In the genomic region with DNA sequence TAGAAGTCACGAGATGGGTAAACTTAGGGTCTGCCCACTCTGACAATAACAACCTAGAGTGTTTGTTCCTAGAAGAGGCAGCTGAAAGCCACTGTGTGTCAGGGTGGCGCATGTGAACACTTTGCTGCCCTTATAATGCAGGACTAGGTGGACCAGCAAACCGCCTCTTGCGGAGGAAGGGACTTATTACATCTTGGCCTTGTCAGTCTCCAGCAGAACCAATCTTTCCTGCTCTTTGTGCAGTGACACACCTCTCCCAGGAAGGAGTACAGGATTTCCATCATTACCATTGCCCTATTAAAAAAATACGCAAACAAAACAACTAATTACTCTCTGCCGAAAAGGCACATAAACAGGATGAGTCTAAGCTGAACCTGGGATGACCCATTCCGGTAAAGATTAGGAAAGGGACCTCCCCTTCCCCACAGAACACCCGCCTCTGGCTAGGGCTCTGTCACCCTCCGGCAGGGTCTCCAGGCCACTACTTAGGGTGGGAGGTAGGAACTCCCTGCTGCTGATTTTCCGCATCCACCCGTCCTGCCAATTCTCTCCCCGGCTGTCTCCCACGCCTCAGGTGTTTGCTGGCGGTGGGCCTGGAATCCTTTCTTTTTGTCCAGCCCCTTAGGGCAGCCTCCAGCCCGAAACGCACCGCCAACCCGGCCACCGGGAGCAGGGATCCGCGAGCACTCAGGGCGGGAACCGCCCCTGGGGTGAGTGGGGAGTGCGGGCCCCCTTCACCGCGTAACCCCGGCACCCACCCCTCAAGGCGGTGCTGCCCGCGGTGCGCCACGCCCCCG, we compare ENCODE assay signal across 8 mouse cellular contexts. TPM values are rescaled to one million over a fixed set of nuclear protein-coding genes. Genes with fewer than 3 reads are reported as not detected.
DNase-seq lines count a peak whose midpoint lies in the region; ATAC-seq and TF ChIP-seq lines count a peak whose summit lies in the region.

No protein-coding gene starts in this region.

- H3K4me3 ChIP-seq in ES-E14 (ENCODE audit: insufficient read depth in 1 of 2, low read depth in 1 of 2, low read length in 2 of 2, poor library complexity in 1 of 2, severe bottlenecking in 1 of 2), result peak overlapping the region; percentile 73 to 76
- H3K4me3 ChIP-seq in intestine, embryonic 15.5 days (replicated peaks), result peak overlapping the region; percentile 74
- peak overlapping the region; percentile 72 for H3K4me3 ChIP-seq in lung, adult 2 months (replicated peaks; ENCODE audit: extremely low read depth, low read depth, low read length)

- peak; percentile 58 for DNase-seq in adrenal gland, adult 2 months
- no peak for DNase-seq in adrenal gland, postnatal 36 days
- no peak for DNase-seq in ES-E14 (ENCODE audit: low read depth, low spot score)
- DNase-seq in gastrocnemius, postnatal 10 days, result peak; percentile 37
- DNase-seq in lung, adult 2 months, result peak; percentile 55
- peak; percentile 36 for DNase-seq in ovary, postnatal 14 days (ENCODE audit: low spot score)
- no peak for DNase-seq in adrenal gland, postnatal 4 days (ENCODE audit: low spot score in 2 of 2)

- H3K9ac ChIP-seq in ES-E14 (ENCODE audit: insufficient read depth, low read depth, low read length, poor library complexity, severe bottlenecking), result peak overlapping the region; percentile 52; the same call in 1 of the 2 replicates
- H3K9ac ChIP-seq in intestine, embryonic 15.5 days, result peak overlapping the region; percentile 84

- H3K9me3 ChIP-seq in ES-E14 (ENCODE audit: control insufficient read depth, insufficient read depth, low read depth, low read length), result no peaks in the 10 kb centered on the region
- no peaks in the 10 kb centered on the region for H3K9me3 ChIP-seq in intestine, embryonic 15.5 days

- H3K27ac ChIP-seq in ES-E14 (ENCODE audit: insufficient read depth, low read depth, low read length, poor library complexity, severe bottlenecking), result no peak overlapping the region
- H3K27ac ChIP-seq in intestine, embryonic 15.5 days, result peak overlapping the region; percentile 71

- TF ChIP-seq POLR2A in lung, adult 2 months (IDR thresholded peaks at IDR 0.05; ENCODE audit: borderline replicate concordance, extremely low read depth, low read depth, low read length), result peak; percentile 40; the same call in 1 of the 2 replicates

- TF ChIP-seq CTCF in lung, adult 2 months (IDR thresholded peaks at IDR 0.05; ENCODE audit: insufficient read depth, low read length), result peak; percentile 65

- peak; percentile 54 for ATAC-seq in intestine, embryonic 15.5 days

- H3K27me3 ChIP-seq in intestine, embryonic 15.5 days (replicated peaks), result no peaks in the 10 kb centered on the region; the same call in 1 of the 2 replicates

- in situ Hi-C loops in ES-E14 (cut with MboI; ENCODE audit: low sequenced_read_pairs in 2 of 2, unreplicated experiment in 2 of 2), result no loop called here

- H3K36me3 ChIP-seq in ES-E14 (ENCODE audit: control insufficient read depth, insufficient read depth, low read length, poor library complexity, severe bottlenecking), result no peaks in the 10 kb centered on the region
- H3K36me3 ChIP-seq in intestine, embryonic 15.5 days, result no peaks in the 10 kb centered on the region

- WGBS in intestine, embryonic 15.5 days, result 6% methylated on average over 33 of the region's 33 CpGs
- WGBS in lung, adult 2 months, result 8% methylated on average over 33 of the region's 33 CpGs

- peak overlapping the region; percentile 79 for H3K4me2 ChIP-seq in intestine, embryonic 15.5 days (replicated peaks)

- peaks cover 0 to 6% of the 10 kb centered on the region in 2 experiments; a peak in 1 of 4 replicates for H3K4me1 ChIP-seq in ES-E14 (ENCODE audit: control insufficient read depth in 2 of 2, insufficient read depth in 2 of 2, low read length in 2 of 2, poor library complexity in 1 of 2)
- peaks cover 8% of the 10 kb centered on the region; the same call in 1 of the 2 replicates for H3K4me1 ChIP-seq in intestine, embryonic 15.5 days (replicated peaks)
- peaks cover 5% of the 10 kb centered on the region for H3K4me1 ChIP-seq in lung, adult 2 months (ENCODE audit: control insufficient read depth, insufficient read depth, low read length)

TF ChIP-seq in ES-E14, 5 proteins besides CTCF, POLR2A, EP300 and RAD21:
- no peak for TF ChIP-seq CHD2 (IDR thresholded peaks at IDR 0.05; ENCODE audit: low read depth, low read length)
- TF ChIP-seq MAFK (IDR thresholded peaks at IDR 0.05; ENCODE audit: insufficient read depth, low read depth, low read length), result no peak
- TF ChIP-seq ZC3H11A (IDR thresholded peaks at IDR 0.05; ENCODE audit: borderline replicate concordance, low read depth, low read length), result 0 out of 2 replicates have a peak, but pooled peaks have one; percentile 16

RNA-seq across cellular contexts. Expression of a gene that starts 0.6 kb away (rescaled TPM):
- total RNA-seq in adrenal gland, adult 2 months (2021), result 10 to 100 TPM in 1 of 2 experiments, 1 to 10 TPM in 1; 8.9 to 16.2 TPM
- 3.7 and 4.7 TPM in 2 replicates for polyA plus RNA-seq in adrenal gland, adult 2 months (2012; rRNA removed)
- 10 to 100 TPM; 11.2 to 16.3 TPM for total RNA-seq in adrenal gland, postnatal 36 days (2021)
- total RNA-seq in ES-E14 (2012; rRNA removed), result 2.8 and 4.1 TPM in 2 replicates
- total RNA-seq in gastrocnemius, postnatal 10 days (2021), result 10 to 100 TPM; 10.8 to 13.0 TPM
- 7.3 and 7.7 TPM in 2 replicates for polyA plus RNA-seq in intestine, embryonic 15.5 days (2015; fragmentation: Nextera tagmentation; extraction: Ambion mirVana)
- 39.2 and 41.8 TPM in 2 replicates for polyA plus RNA-seq in lung, adult 2 months (2012; rRNA removed)
- total RNA-seq in adrenal gland, postnatal 4 days (2021), result 10 to 100 TPM; 19.3 to 21.3 TPM

RNA-seq across cellular contexts. Expression of a gene that starts 37.8 kb away (rescaled TPM):
- total RNA-seq in adrenal gland, adult 2 months (2021), result under 1 TPM; 0.09 to 0.41 TPM
- polyA plus RNA-seq in adrenal gland, adult 2 months (2012; rRNA removed), result 0.23 and 0.25 TPM in 2 replicates
- total RNA-seq in adrenal gland, postnatal 36 days (2021), result under 1 TPM; 0.10 to 0.13 TPM
- total RNA-seq in ES-E14 (2012; rRNA removed), result 3.4 and 6.3 TPM in 2 replicates
- 1 to 10 TPM; 1.2 to 1.4 TPM for total RNA-seq in gastrocnemius, postnatal 10 days (2021)
- 63.4 and 67.5 TPM in 2 replicates for polyA plus RNA-seq in intestine, embryonic 15.5 days (2015; fragmentation: Nextera tagmentation; extraction: Ambion mirVana)
- polyA plus RNA-seq in lung, adult 2 months (2012; rRNA removed), result 15.5 and 18.4 TPM in 2 replicates
- total RNA-seq in adrenal gland, postnatal 4 days (2021), result 1 to 10 TPM; 2.8 to 3.3 TPM

Comparison
In these comparisons a context has a peak if more than half of its experiments do, and no peak if none do; other contexts are left out.
1. DNase-seq: peak in adrenal gland, adult 2 months (single experiment), gastrocnemius, postnatal 10 days (single experiment), lung, adult 2 months (single experiment) and ovary, postnatal 14 days (single experiment); none in adrenal gland, postnatal 36 days (0 of 2), ES-E14 (single experiment) and adrenal gland, postnatal 4 days (0 of 2).
2. Peak in every context shown above with its lines, with median percentiles within 50 percentile points of each other: H3K4me3 ChIP-seq.